Mouse (Mus musculus) megakaryocyte, embryonic 14.5 days (primary cell): Measurements from ENCODE around the gene Lrba. TPM values are rescaled to one million over a fixed set of nuclear protein-coding genes. Genes with fewer than 3 reads are reported as not detected.

Experiments
- H3K27me3 ChIP-seq: replicated peaks from 2 replicates; pipeline ENCODE3; 2012; ENCODE audit warnings: inconsistent platforms
- H3K36me3 ChIP-seq: replicated peaks from 2 replicates; pipeline ENCODE3; 2012; ENCODE audit warnings: low read length, inconsistent platforms, mixed read lengths
- H3K4me1 ChIP-seq: 2 replicates; pipeline ENCODE4 v1.6.1; 2012; ENCODE audit warnings: inconsistent platforms
- H3K4me3 ChIP-seq: replicated peaks from 2 replicates; pipeline ENCODE3; 2012; ENCODE audit warnings: moderate library complexity, mild to moderate bottlenecking, inconsistent platforms
- H3K9me3 ChIP-seq: 2 replicates; pipeline ENCODE4 v1.6.1; 2012; ENCODE audit warnings: inconsistent platforms
- FLI1 ChIP-seq: IDR thresholded peaks from 2 replicates; pipeline ENCODE4 v1.6.1; 2012; ENCODE audit warnings: low read length, inconsistent platforms, mixed read lengths
- GATA1 ChIP-seq: IDR thresholded peaks from 3 replicates; pipeline ENCODE4 v1.6.1; 2012; ENCODE audit warnings: mixed read lengths, low read length, inconsistent platforms, borderline replicate concordance
- polyA plus RNA-seq: library from polyadenylated mRNA; stranded (reverse); fragments of >175 nt; gene quantifications from 2 replicates; pipeline ENCODE4 v1.2.3, GENCODE M21; 2012; ENCODE audit warnings: low replicate concordance; ENCODE audit not compliant: insufficient read depth

Gene Lrba
- polyA plus RNA-seq, 1 experiment = 9.7 TPM

GRCm38 (mm10) chr3:86758727-86759126 is 534.2 kb downstream of the Lrba start:
- Histone ChIP-seq H3K27me3 (no peaks in the 10 kb centered on the region), H3K4me3 (peak overlapping the region; percentile 84), H3K36me3 (peaks cover 7% of the 10 kb centered on the region), H3K9me3 (peaks cover 3% of the 10 kb centered on the region; the same call in 1 of the 2 replicates), H3K4me1 (peaks cover 24% of the 10 kb centered on the region)
- TF ChIP-seq GATA1 (no peak), FLI1 (no peak)

GRCm38 (mm10) chr3:86759383-86759782 is 534.9 kb downstream of the Lrba start:
- Histone ChIP-seq H3K4me3 (no peak overlapping the region), H3K27me3 (no peaks in the 10 kb centered on the region), H3K9me3 (peaks cover 5% of the 10 kb centered on the region; the same call in 1 of the 2 replicates), H3K36me3 (peaks cover 13% of the 10 kb centered on the region), H3K4me1 (peaks cover 21% of the 10 kb centered on the region)
- TF ChIP-seq GATA1 = no peak
- no peak for TF ChIP-seq FLI1

GRCm38 (mm10) chr3:86759834-86760233 is 535.4 kb downstream of the Lrba start:
- H3K27me3 ChIP-seq = no peaks in the 10 kb centered on the region
- H3K36me3 ChIP-seq = peaks cover 13% of the 10 kb centered on the region
- peaks cover 6% of the 10 kb centered on the region; the same call in 1 of the 2 replicates for H3K9me3 ChIP-seq
- no peak overlapping the region for H3K4me3 ChIP-seq
- peaks cover 16% of the 10 kb centered on the region for H3K4me1 ChIP-seq
- TF ChIP-seq FLI1 = no peak
- no peak for TF ChIP-seq GATA1

GRCm38 (mm10) chr3:86760474-86760873 is 536.0 kb downstream of the Lrba start:
- Histone ChIP-seq H3K4me1 (peaks cover 10% of the 10 kb centered on the region), H3K9me3 (peaks cover 6% of the 10 kb centered on the region; the same call in 1 of the 2 replicates), H3K4me3 (no peak overlapping the region), H3K27me3 (peaks cover 2% of the 10 kb centered on the region), H3K36me3 (peaks cover 13% of the 10 kb centered on the region)
- TF ChIP-seq GATA1 (no peak), FLI1 (no peak)

- TF ChIP-seq FLI1 = no peak
- TF ChIP-seq GATA1 = no peak
- Histone ChIP-seq H3K9me3 (peaks cover 6% of the 10 kb centered on the region; the same call in 1 of the 2 replicates), H3K4me3 (no peak overlapping the region), H3K27me3 (peaks cover 4% of the 10 kb centered on the region), H3K36me3 (peaks cover 13% of the 10 kb centered on the region), H3K4me1 (peaks cover 8% of the 10 kb centered on the region)
These were observed 536.9 kb downstream of the Lrba start for GRCm38 (mm10) chr3:86761095-86762035.

GRCm38 (mm10) chr3:86762036-86762415 is 537.5 kb downstream of the Lrba start:
- TF ChIP-seq FLI1 (no peak), GATA1 (no peak)
- Histone ChIP-seq H3K4me1 (peaks cover 6% of the 10 kb centered on the region; the same call in 1 of the 2 replicates), H3K36me3 (peaks cover 13% of the 10 kb centered on the region), H3K4me3 (no peak overlapping the region), H3K27me3 (peaks cover 7% of the 10 kb centered on the region), H3K9me3 (peaks cover 6% of the 10 kb centered on the region; the same call in 1 of the 2 replicates)

GRCm38 (mm10) chr3:86762456-86762855 is 538.0 kb downstream of the Lrba start:
- Histone ChIP-seq H3K27me3 (peaks cover 8% of the 10 kb centered on the region), H3K4me3 (no peak overlapping the region), H3K9me3 (peaks cover 6% of the 10 kb centered on the region; the same call in 1 of the 2 replicates), H3K36me3 (peaks cover 10% of the 10 kb centered on the region), H3K4me1 (peaks cover 4% of the 10 kb centered on the region; the same call in 1 of the 2 replicates)
- no peak for TF ChIP-seq FLI1

GRCm38 (mm10) chr3:86768553-86768952 is 544.1 kb downstream of the Lrba start:
- TF ChIP-seq GATA1 (no peak), FLI1 (no peak)
- H3K4me3 ChIP-seq = no peak overlapping the region
- H3K36me3 ChIP-seq = peaks cover 12% of the 10 kb centered on the region
- peaks cover 5% of the 10 kb centered on the region; the same call in 1 of the 2 replicates for H3K9me3 ChIP-seq
- H3K27me3 ChIP-seq = peaks cover 18% of the 10 kb centered on the region
- peaks cover 36% of the 10 kb centered on the region for H3K4me1 ChIP-seq

- peaks cover 18% of the 10 kb centered on the region for H3K27me3 ChIP-seq
- TF ChIP-seq GATA1 (no peak), FLI1 (no peak)
- H3K4me1 ChIP-seq = peaks cover 40% of the 10 kb centered on the region
- no peak overlapping the region for H3K4me3 ChIP-seq
- peaks cover 3% of the 10 kb centered on the region; the same call in 1 of the 2 replicates for H3K9me3 ChIP-seq
- peaks cover 11% of the 10 kb centered on the region for H3K36me3 ChIP-seq
These were observed 544.5 kb downstream of the Lrba start for GRCm38 (mm10) chr3:86768969-86769368.
